Mouse (Mus musculus): ENCODE measurements at regions not wholly inside any gene's neighbourhood (a gene's known extent, or its start where the extent isn't known, plus 50 kb on each side); places are given as distances from the start of the nearest gene placed in this dataset.

DNA sequence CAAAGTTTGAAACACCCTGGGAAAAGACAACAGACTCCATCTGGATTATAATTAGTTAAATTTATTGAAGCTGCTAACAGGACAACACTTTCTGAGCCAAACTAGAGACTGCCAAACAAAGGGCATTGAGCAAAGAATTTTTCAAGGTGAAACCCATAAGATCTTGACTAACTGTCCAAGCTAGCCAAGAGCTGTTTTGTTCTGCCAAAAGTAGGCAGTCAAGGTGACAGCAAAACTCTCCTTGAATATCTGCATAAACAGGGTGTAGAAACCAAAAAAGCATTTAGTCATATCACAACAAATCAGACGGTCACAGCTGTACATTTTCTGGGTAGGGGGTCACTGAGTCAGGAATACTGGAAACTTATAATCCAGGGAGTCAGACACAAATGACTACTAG, 368.1 kb upstream of the Ddx18 start:
- TF ChIP-seq CHD1 (IDR thresholded peaks at IDR 0.05; ENCODE audit: low read depth, low read length) (no peak), MYC (IDR thresholded peaks at IDR 0.05; ENCODE audit: low read depth, low read length) (no peak), USF2 (conservative IDR thresholded peaks at IDR 0.05; ENCODE audit: low read depth, low read length) (no peak), ZNF384 (IDR thresholded peaks at IDR 0.05; ENCODE audit: low read depth, low read length) (no peak), UBTF (IDR thresholded peaks at IDR 0.05; ENCODE audit: low read depth, low read length) (no peak), CTCF (conservative IDR thresholded peaks at IDR 0.05 in 1 of 2, IDR thresholded peaks at IDR 0.05 in 1 of 2; ENCODE audit: low read depth in 2 of 2, low read length in 2 of 2) (no peak), JUN (IDR thresholded peaks at IDR 0.05; ENCODE audit: insufficient read depth, low read depth, low read length) (no peak), USF1 (IDR thresholded peaks at IDR 0.05; ENCODE audit: low read depth, low read length) (no peak)

Measured in CH12.LX (cell line).